Mouse (Mus musculus): ENCODE measurements at regions not wholly inside any gene's neighbourhood (a gene's known extent, or its start where the extent isn't known, plus 50 kb on each side); places are given as distances from the start of the nearest gene placed in this dataset.

GRCm38 (mm10) chr9:89532435-89532834, 90.5 kb downstream of the Minar1 start:
- DNase-seq (ENCODE audit: low spot score in 2 of 2) = no peak

GRCm38 (mm10) chr9:89524137-89524536, 98.8 kb downstream of the Minar1 start:
- DNase-seq (ENCODE audit: low spot score in 2 of 2) = no peak

GRCm38 (mm10) chr9:89523705-89524104, 99.2 kb downstream of the Minar1 start:
- no peak for DNase-seq (ENCODE audit: low spot score in 2 of 2)

GRCm38 (mm10) chr9:89508407-89509101, 114.4 kb downstream of the Minar1 start:
- no peak for DNase-seq (ENCODE audit: low spot score in 2 of 2)

- no peak for DNase-seq (ENCODE audit: low spot score in 2 of 2)
Measured at GRCm38 (mm10) chr9:89502083-89502482, 120.8 kb downstream of the Minar1 start.

- no peak for DNase-seq (ENCODE audit: low spot score in 2 of 2)
Measured at GRCm38 (mm10) chr9:89497399-89497749, 125.6 kb downstream of the Minar1 start.

GRCm38 (mm10) chr9:89496729-89497398, 126.1 kb downstream of the Minar1 start:
- no peak for DNase-seq (ENCODE audit: low spot score in 2 of 2)

- DNase-seq (ENCODE audit: low spot score in 2 of 2) = no peak
Measured at GRCm38 (mm10) chr9:89487601-89488000, 135.3 kb downstream of the Minar1 start.

GRCm38 (mm10) chr9:89479406-89479805, 143.5 kb downstream of the Minar1 start:
- DNase-seq (ENCODE audit: low spot score in 2 of 2) = no peak

GRCm38 (mm10) chr9:89461190-89461589, 161.7 kb downstream of the Minar1 start:
- DNase-seq (ENCODE audit: low spot score in 2 of 2) = peak; percentile 25 to 72

- no peak for DNase-seq (ENCODE audit: low spot score in 2 of 2)
Measured at GRCm38 (mm10) chr9:89456666-89457065, 166.3 kb downstream of the Minar1 start.

GRCm38 (mm10) chr9:89449656-89450055, 173.3 kb downstream of the Minar1 start:
- DNase-seq (ENCODE audit: low spot score in 2 of 2) = no peak
